Mouse (Mus musculus): ENCODE results near the gene Csnk2a1. TPM values are rescaled to one million over a fixed set of nuclear protein-coding genes. Genes with fewer than 3 reads are reported as not detected.
"Not testable (repeated sequence)": the region's sequence is repeated elsewhere in the genome, so short reads cannot be mapped to it uniquely, and the experiment has no call there.

Csnk2a1 gene
- total RNA-seq, 2 experiments from 2014 or later = 96.6 to 109 TPM

DNA sequence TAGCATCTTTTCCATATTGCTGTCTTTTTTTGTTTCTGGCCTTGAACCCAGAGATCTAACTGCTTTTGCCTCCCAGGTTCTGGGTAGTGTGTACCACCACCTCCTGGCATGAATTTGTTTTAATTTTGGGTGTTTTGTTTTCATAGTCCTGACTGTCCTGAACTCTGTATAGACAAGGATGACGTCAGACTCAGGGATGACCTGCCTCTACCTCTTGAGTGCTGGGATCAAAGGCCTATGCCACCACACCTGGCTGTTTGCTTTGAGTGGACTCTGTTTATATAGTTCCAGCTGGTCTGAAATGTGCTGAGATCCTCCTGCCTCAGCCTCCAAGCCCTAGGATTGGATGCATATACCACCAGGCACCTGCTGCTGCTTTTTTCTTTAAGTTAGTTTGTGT lies 11.3 kb downstream of the Csnk2a1 start:
- no peak for DNase-seq

DNA sequence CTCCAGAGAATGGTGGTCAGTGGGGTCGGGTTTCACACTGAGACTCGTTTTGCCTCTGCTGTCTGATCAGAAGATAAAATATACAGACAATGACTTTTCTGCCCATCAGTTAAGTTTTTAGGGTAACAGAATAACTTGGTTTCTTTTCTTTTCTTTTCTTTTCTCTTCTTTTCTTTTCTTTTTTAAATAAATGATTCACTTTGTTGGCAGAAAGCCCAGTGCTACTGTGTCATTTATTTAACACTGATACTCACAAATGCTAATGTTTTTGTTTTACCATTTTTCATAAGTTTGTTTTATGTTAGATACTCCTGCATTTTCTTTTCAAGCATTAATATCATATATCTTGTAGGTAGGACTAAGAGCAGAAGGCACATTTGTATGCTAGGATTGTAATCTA lies 13.9 kb downstream of the Csnk2a1 start:
- no peak for DNase-seq

GRCm38 (mm10) chr2:152247213-152247612 lies 20.6 kb downstream of the Csnk2a1 start:
- DNase-seq = no peak

- DNase-seq = no peak
These were observed 23.9 kb downstream of the Csnk2a1 start for GRCm38 (mm10) chr2:152250511-152250910.

DNA sequence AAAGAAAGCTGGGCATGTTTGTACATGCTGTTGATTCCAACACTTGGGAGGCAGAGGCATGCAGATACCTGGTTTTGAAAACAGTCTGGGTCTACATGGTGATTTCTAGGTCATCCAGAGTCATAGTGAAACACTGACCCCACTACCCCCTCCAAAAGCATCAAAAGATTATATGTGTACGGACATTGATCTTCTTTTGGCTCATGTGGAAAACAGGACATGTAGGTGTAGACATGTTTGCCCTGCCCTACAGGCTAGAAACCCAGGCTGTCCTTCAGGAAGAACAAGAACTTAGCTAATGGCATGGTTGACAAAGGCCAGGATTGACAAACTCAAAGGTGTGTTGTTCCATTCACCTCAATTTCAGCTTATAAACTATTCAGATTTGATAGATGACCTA lies 33.1 kb downstream of the Csnk2a1 start:
- no peak for DNase-seq

DNA sequence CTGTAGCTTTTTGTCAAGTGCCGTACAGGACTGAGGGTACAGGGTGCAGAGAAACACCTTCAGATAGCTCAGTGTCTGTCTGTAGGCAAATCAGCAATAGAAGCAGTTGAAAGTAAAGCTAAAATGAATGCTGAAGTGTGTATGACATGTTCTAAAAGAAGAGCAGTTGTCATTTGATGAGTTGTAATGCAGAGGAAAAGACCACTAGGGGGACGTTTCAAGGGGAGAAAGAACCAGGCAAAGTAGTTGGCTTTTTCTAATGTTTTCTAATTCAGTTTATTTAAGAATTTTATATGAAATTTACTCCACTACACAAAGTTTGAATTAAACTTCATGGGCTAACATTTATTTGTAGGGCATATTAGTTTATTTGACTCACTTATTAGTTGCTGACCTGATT lies 47.0 kb downstream of the Csnk2a1 start:
- no peak for DNase-seq

DNA sequence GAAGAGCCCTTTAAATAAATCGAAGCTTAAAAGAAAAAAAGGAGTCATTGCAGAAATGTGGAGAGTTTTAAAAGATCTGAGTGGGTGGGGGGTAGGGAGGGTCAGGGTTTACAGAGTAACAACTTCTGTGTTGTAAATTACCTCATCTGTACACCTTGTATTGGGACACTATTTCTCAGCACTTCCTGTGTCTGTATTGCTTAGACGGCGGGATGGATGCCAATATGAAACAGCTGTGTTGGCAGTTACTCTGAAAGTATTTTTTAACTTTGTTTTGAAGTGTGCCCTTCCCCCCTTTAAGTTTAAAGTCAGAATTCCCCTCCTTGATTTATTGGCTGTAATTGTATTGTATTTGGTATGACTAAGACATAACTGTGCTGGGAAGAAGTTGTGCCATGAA lies 54.8 kb downstream of the Csnk2a1 start:
- no peak for DNase-seq

- DNase-seq = no peak
These were observed 60.9 kb downstream of the Csnk2a1 start for GRCm38 (mm10) chr2:152287560-152287959.

GRCm38 (mm10) chr2:152288046-152288445 lies 61.4 kb downstream of the Csnk2a1 start:
- no peak for DNase-seq

DNA sequence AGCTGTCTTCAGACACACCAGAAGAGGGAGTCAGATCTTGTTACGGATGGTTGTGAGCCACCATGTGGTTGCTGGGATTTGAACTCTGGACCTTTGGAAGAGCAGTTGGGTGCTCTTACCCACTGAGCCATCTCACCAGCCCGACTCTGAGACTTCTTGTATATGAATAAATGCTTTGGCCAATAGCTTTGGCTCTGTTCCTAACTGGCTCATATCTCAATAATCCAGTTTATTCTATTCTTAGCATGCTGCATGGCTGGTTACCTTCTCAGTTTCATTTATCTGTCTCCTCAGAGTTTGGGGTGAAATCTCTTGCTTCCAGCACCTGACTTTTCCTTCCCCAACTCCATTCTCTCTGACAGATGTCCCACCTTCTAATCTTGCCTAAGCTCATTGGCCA lies 63.0 kb downstream of the Csnk2a1 start:
- DNase-seq = not testable (repeated sequence)

DNA sequence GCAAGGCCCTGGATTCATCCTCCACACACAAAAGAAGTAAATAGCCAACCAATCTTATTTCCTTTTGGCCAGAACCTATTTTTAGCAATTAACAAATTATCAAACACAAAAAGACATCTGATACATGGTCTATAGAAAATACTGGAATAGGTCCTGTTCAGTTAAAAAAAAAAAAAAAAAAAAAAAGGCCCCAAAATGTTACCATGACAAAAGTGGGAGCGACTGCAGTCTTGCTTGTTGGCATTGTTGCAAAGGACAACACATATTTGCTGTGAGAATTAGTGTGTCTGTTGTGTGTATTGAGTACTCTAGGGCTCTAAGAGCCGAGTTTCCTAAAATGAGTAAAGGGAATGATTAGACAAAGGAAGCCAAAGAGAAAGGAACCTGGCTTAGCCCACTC lies 65.8 kb downstream of the Csnk2a1 start:
- no peak for DNase-seq

DNA sequence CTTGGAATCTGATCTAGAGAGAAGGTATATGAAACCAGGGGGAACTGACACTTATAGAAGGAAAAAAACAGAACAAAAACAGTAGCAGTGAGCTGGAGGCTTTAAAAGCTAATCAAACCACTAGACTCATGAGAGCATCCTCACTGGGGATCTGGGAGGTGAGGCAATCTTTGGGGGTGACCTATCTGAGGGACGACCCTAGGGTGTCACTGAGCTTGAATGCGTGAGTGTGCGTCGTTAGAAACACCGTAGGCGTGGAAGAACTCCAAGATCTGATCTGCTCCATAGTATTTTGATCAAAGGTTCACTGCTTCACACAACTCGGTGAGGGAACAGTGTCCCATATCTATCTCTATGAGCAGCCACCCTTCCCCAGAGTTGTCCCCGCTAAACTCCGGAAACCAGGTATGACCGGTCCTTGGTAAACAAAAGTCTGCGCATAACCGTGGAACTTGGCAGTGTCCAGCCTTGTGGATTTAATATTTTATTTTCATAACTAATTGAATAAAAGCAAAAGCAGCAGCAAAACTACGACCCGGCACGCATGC lies 66.6 kb downstream of the Csnk2a1 start:
- no peak for DNase-seq

DNA sequence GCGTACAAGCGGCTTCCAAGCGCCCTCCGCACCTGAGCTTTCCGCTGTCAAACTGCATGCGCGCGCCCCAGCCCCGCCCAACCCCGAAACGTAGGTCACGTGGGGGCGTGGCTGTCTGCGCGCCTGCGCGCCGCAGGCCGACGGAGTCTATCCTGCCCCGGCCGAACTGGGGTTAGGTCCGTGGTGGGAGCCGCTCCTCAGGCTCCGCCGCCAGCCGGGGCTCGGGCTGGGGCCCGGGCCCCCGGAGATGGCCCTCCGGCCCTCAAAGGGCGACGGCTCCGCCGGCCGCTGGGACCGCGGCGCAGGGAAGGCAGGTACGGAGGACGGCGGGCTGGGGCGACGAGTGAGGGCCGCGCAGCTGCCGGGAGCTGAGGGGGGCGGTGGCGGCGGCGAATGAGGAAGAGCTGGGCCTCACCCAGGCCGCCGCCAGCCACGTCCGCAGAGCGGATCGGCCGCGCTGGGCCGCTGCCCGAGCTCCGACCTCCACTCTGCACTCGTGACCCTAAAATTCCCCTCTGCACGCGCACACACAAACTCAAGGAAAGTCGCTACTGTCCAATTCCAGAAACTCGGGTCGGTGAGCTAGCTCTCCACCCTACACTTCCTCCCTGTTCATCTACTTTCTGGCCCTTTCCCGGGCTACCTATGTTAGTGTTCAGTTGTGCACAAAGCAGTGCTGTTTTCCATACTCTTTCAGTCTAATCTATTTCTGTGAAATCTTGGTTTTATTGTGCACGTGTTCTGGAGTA lies 67.3 kb downstream of the Csnk2a1 start, which contains the start of gene Tbc1d20:
TSS of gene Tbc1d20 (plus strand) at position 102 of the 749 bp plus-strand sequence.
- DNase-seq = peak; percentile 94

DNA sequence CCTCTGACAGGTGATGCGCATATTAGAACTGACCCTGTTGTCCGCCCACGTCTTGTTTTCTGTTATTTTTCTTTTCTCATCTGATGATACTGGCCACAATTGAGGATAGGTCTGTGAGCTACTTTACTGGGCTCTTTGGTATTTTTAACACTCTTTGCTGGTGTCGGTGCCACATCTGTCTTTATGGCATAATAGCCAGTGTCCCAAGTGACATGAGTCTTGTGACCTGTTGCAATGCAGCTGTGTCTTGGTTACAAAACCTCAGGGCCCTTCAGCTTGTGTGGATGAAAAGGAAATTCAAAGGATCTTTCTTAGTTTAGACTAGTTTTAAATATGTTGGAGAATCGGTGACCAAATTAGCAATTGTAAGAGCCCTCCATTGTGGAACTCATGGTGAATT lies 67.9 kb downstream of the Csnk2a1 start:
- DNase-seq = peak; percentile 36

DNA sequence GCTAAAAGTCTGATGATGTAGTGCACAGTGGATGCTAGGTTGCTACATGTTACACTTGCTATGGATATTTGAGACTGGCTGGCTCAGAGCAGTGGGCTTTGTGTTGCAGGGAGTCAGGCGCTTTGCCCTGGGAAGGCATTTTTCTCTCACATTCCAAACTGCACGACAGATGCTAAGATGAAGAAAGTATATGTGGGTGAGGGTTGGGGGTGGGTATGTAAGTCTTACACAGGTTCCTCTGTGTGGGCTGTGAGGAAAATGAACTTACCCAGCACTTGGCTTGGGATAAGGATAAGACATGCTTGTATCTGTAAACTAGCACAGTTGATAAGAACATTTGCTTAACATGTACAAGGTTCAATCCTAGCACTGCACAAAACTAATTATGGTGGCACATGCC lies 76.2 kb downstream of the Csnk2a1 start:
- DNase-seq = no peak

GRCm38 (mm10) chr2:152303781-152304180 lies 77.1 kb downstream of the Csnk2a1 start:
- DNase-seq = no peak

DNA sequence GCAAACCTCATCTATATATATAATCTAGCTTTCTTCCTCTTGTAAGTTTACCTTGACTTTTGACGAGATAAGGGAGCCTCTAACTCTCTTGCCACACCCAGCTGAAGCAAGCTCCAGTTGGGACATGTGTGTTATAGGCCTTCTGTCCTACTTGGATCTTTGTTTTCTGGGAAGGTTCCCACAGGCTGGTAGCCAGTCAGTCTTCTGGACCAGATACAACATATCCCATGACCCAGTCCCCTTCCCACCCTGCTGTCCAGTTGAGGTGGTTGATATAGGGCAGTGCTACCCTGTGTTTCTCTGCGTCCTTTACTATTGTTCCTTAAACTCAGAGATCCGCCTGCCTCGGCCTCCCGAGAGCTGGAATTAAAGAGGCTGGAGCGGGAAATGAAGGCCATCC lies 78.8 kb downstream of the Csnk2a1 start:
- DNase-seq = no peak

- DNase-seq = no peak
These were observed 80.5 kb downstream of the Csnk2a1 start for GRCm38 (mm10) chr2:152307186-152307585.

DNA sequence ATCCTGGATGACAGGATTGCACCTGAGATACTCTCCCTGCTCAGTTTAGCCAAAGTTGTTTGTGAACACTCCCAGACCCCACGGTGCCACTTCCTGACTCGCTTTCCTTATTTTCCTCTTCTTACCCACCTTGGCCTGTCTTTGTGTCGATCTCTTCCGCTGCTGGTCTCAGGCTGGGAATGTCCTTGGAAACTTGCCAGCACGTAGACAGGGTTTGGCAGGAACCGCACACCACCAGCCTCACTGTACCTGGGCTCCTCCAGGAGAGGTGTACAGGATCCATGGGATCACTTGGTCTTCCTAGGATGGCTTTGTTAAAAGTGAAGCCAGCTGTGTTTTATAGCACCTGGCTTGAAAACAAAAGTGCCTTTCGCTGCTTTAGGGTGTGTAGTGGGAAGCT lies 86.4 kb downstream of the Csnk2a1 start:
- DNase-seq = no peak

DNA sequence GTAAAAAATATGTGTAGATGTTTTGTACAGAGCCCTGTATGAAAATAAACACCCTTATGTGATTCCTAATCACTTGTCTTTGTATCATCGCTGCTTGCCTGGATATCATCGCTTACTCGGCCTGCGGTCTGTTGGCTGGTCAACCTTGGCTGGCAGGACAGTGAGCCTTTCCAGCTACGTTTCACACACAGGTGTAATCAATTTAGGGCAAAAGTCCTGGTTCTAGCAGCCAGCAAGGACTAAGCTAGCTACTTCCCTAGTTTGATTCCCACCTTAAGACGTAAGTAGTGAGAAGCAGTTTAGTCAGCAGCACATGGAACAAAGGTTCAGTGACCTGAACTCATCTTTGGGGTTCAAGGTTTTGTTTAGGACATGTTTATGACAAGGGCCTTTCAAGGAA lies 87.3 kb downstream of the Csnk2a1 start:
- no peak for DNase-seq

DNA sequence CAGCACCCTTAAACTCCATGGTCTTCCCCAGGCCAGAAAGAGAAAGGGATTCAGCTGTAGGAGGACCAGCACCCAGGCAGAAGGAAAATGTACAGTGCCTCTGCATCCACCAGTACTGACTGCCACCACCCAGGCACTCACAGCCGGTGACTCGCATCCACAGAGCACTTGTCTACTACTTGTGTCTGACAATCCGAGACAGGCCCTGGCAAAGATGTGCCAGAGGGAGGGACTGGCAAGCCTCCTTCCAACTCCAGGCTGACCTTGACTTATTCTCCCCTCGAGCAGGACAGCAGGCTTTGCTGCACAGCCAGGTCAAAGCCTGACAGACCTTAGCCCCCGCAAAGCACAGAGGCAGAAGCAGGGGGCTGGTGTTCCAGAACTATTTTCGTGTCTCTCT lies 90.4 kb downstream of the Csnk2a1 start:
- DNase-seq = no peak

- no peak for DNase-seq
These were observed 94.9 kb downstream of the Csnk2a1 start for GRCm38 (mm10) chr2:152321558-152321957.

GRCm38 (mm10) chr2:152322198-152322597 lies 95.6 kb downstream of the Csnk2a1 start:
- DNase-seq = no peak

- peak; percentile 41 for DNase-seq
These were observed 97.3 kb downstream of the Csnk2a1 start for GRCm38 (mm10) chr2:152323971-152324370.

All from adrenal gland, postnatal 10 days (tissue).